9 mouse cellular contexts compared by ENCODE assay signal in the genomic region with DNA sequence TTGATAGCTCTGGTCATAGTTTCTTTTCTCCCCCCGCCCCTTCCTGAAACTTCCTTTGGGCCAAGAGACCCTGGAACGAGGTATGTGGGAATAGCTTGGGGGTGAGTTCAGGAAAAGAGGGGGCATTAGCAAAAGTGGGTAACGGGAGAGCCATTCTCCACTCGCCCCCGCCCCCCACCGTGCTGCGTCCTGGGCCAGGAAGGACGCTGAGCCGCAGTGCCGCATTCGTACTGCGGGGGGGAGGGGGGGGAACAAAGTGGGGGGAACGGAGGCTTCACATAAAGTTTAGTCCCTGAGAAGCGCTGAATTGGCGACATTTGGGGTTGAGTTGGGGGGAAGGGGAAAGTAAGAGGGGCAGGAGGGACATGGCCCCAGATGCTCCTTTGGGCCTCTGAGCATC. TPM values are rescaled to one million over a fixed set of nuclear protein-coding genes. Genes with fewer than 3 reads are reported as not detected.
DNase-seq lines count a peak whose midpoint lies in the region; ATAC-seq lines count a peak whose summit lies in the region.
"Had no signal": no experiment of that assay in that cellular context is flagged by ENCODE, and none has a peak within 500 bp of the region (broad histone marks: within the 10 kb centered on the region; RNA-seq: fewer than 3 reads in every experiment).

No protein-coding gene starts in this region.

- peaks cover 30% of the 10 kb centered on the region for H3K27me3 ChIP-seq in neural tube, embryonic 11.5 days (ENCODE audit: control insufficient read depth, insufficient read depth, low read length)
- peaks cover 44% of the 10 kb centered on the region for H3K27me3 ChIP-seq in embryonic facial prominence, embryonic 15.5 days
- no peaks in the 10 kb centered on the region for H3K27me3 ChIP-seq in hindbrain, embryonic 16.5 days (replicated peaks; ENCODE audit: control insufficient read depth, insufficient read depth, low read length)

- peak overlapping the region; percentile 20 for H3K4me2 ChIP-seq in neural tube, embryonic 11.5 days (ENCODE audit: low read depth)
- H3K4me2 ChIP-seq in embryonic facial prominence, embryonic 15.5 days (replicated peaks): no peak overlapping the region
- peak overlapping the region; percentile 91 for H3K4me2 ChIP-seq in hindbrain, embryonic 16.5 days (ENCODE audit: low read length)

- no peak overlapping the region for H3K27ac ChIP-seq in neural tube, embryonic 11.5 days (ENCODE audit: low read depth, low read length)
- H3K27ac ChIP-seq in embryonic facial prominence, embryonic 15.5 days (replicated peaks): no peak overlapping the region
- H3K27ac ChIP-seq in hindbrain, embryonic 16.5 days (ENCODE audit: low read depth, low read length): no peak overlapping the region
- H3K27ac ChIP-seq: kidney, postnatal 0 days had no signal

- peaks cover 25% of the 10 kb centered on the region for H3K4me1 ChIP-seq in neural tube, embryonic 11.5 days (ENCODE audit: control insufficient read depth, insufficient read depth, low read length)
- peaks cover 44% of the 10 kb centered on the region for H3K4me1 ChIP-seq in embryonic facial prominence, embryonic 15.5 days
- H3K4me1 ChIP-seq in hindbrain, embryonic 16.5 days (ENCODE audit: control insufficient read depth, insufficient read depth, low read depth, low read length): peaks cover 49% of the 10 kb centered on the region

- no peaks in the 10 kb centered on the region for H3K9me3 ChIP-seq in neural tube, embryonic 11.5 days (ENCODE audit: control insufficient read depth, low read length)
- no peaks in the 10 kb centered on the region for H3K9me3 ChIP-seq in embryonic facial prominence, embryonic 15.5 days (replicated peaks)
- H3K9me3 ChIP-seq in hindbrain, embryonic 16.5 days (ENCODE audit: control insufficient read depth, low read length): no peaks in the 10 kb centered on the region

- H3K4me3 ChIP-seq in neural tube, embryonic 11.5 days (ENCODE audit: low read depth, low read length): no peak overlapping the region
- peak overlapping the region; percentile 60; the same call in 1 of the 2 replicates for H3K4me3 ChIP-seq in embryonic facial prominence, embryonic 15.5 days (replicated peaks)
- H3K4me3 ChIP-seq in hindbrain, embryonic 16.5 days (ENCODE audit: low read length): peak overlapping the region; percentile 72

- no peak for ATAC-seq in neural tube, embryonic 11.5 days (ENCODE audit: insufficient read depth, low FRiP score, low TSS enrichment)
- ATAC-seq in embryonic facial prominence, embryonic 15.5 days (ENCODE audit: insufficient number of reproducible peaks, low FRiP score, low TSS enrichment, low read depth): no peak
- no peak for ATAC-seq in hindbrain, embryonic 16.5 days

- WGBS in neural tube, embryonic 11.5 days: 3% methylated on average over 11 of the region's 15 CpGs
- WGBS in embryonic facial prominence, embryonic 15.5 days: under 1% methylated on average over 15 of the region's 15 CpGs
- WGBS in hindbrain, embryonic 16.5 days: 3% methylated on average over 15 of the region's 15 CpGs

- no peak for DNase-seq in neural tube, embryonic 11.5 days (ENCODE audit: low spot score)
- DNase-seq in neural tube, embryonic 10.5 days (ENCODE audit: extremely low spot score, low spot score): no peak
- no peak for DNase-seq in adrenal gland, adult 8-10 months
- no peak for DNase-seq in urinary bladder, postnatal 10 days (ENCODE audit: low spot score)
- no peak for DNase-seq in thymus, postnatal 10 days (ENCODE audit: low spot score in 2 of 2)

- H3K9ac ChIP-seq in neural tube, embryonic 11.5 days (ENCODE audit: low read length): no peak overlapping the region
- H3K9ac ChIP-seq in embryonic facial prominence, embryonic 15.5 days: no peak overlapping the region
- peak overlapping the region; percentile 56 for H3K9ac ChIP-seq in hindbrain, embryonic 16.5 days (ENCODE audit: low read depth, low read length)

- H3K36me3 ChIP-seq in neural tube, embryonic 11.5 days (ENCODE audit: control insufficient read depth, insufficient read depth, low read length): no peaks in the 10 kb centered on the region
- no peaks in the 10 kb centered on the region for H3K36me3 ChIP-seq in embryonic facial prominence, embryonic 15.5 days
- H3K36me3 ChIP-seq in hindbrain, embryonic 16.5 days (ENCODE audit: control insufficient read depth, insufficient read depth, low read length): no peaks in the 10 kb centered on the region

RNA-seq across cellular contexts. Expression of a gene that starts 2.6 kb away (rescaled TPM):
- 0.92 and 1.7 TPM in 2 replicates for polyA plus RNA-seq in neural tube, embryonic 11.5 days (2014; fragmentation: Nextera tagmentation; extraction: Ambion mirVana)
- 0.46 and 0.84 TPM in 2 replicates for polyA plus RNA-seq in embryonic facial prominence, embryonic 15.5 days (2015; fragmentation: Nextera tagmentation; extraction: Ambion mirVana)
- 6.4 and 8.5 TPM in 2 replicates for polyA plus RNA-seq in hindbrain, embryonic 16.5 days (2015; fragmentation: Nextera tagmentation; extraction: Ambion mirVana)
- 10 to 100 TPM in 1 of 4 experiments, 1 to 10 TPM in 3; 4.7 to 11.1 (median 7.8) TPM for total RNA-seq in adrenal gland, adult 8-10 months (2022)

RNA-seq across cellular contexts. Expression of a gene that starts 20.9 kb away (rescaled TPM):
- 0.42 and 0.49 TPM in 2 replicates for polyA plus RNA-seq in neural tube, embryonic 11.5 days (2014; fragmentation: Nextera tagmentation; extraction: Ambion mirVana)
- 2.8 and 2.9 TPM in 2 replicates for polyA plus RNA-seq in embryonic facial prominence, embryonic 15.5 days (2015; fragmentation: Nextera tagmentation; extraction: Ambion mirVana)
- 1.1 and 1.6 TPM in 2 replicates for polyA plus RNA-seq in hindbrain, embryonic 16.5 days (2015; fragmentation: Nextera tagmentation; extraction: Ambion mirVana)
- total RNA-seq in adrenal gland, adult 8-10 months (2022): 1 to 10 TPM in 3 of 4 experiments, under 1 TPM in 1; 1.00 to 2.0 (median 1.5) TPM
- total RNA-seq: left cerebral cortex, postnatal 14 days had no signal

RNA-seq across cellular contexts. Expression of a gene that starts 39.3 kb away (rescaled TPM):
- polyA plus RNA-seq in neural tube, embryonic 11.5 days (2014; fragmentation: Nextera tagmentation; extraction: Ambion mirVana): 68.1 and 71.9 TPM in 2 replicates
- 76.9 and 83.4 TPM in 2 replicates for polyA plus RNA-seq in embryonic facial prominence, embryonic 15.5 days (2015; fragmentation: Nextera tagmentation; extraction: Ambion mirVana)
- polyA plus RNA-seq in hindbrain, embryonic 16.5 days (2015; fragmentation: Nextera tagmentation; extraction: Ambion mirVana): 62.0 and 66.1 TPM in 2 replicates
- total RNA-seq in adrenal gland, adult 8-10 months (2022): 100 to 1,000 TPM in 3 of 4 experiments, 10 to 100 TPM in 1; 94.3 to 153 (median 129) TPM

RNA-seq across cellular contexts. Expression of a gene that starts 44.4 kb away (rescaled TPM):
- polyA plus RNA-seq in neural tube, embryonic 11.5 days (2014; fragmentation: Nextera tagmentation; extraction: Ambion mirVana): 62.3 and 64.8 TPM in 2 replicates
- polyA plus RNA-seq in embryonic facial prominence, embryonic 15.5 days (2015; fragmentation: Nextera tagmentation; extraction: Ambion mirVana): 77.9 and 86.2 TPM in 2 replicates
- polyA plus RNA-seq in hindbrain, embryonic 16.5 days (2015; fragmentation: Nextera tagmentation; extraction: Ambion mirVana): 20.5 and 26.3 TPM in 2 replicates
- total RNA-seq in adrenal gland, adult 8-10 months (2022): 10 to 100 TPM; 10.9 to 18.6 (median 15.9) TPM
